Mouse (Mus musculus): ENCODE results near the gene Sspn. TPM values are rescaled to one million over a fixed set of nuclear protein-coding genes. Genes with fewer than 3 reads are reported as not detected.

The Sspn gene
- total and polyA plus RNA-seq, 3 experiments: not detected

DNA sequence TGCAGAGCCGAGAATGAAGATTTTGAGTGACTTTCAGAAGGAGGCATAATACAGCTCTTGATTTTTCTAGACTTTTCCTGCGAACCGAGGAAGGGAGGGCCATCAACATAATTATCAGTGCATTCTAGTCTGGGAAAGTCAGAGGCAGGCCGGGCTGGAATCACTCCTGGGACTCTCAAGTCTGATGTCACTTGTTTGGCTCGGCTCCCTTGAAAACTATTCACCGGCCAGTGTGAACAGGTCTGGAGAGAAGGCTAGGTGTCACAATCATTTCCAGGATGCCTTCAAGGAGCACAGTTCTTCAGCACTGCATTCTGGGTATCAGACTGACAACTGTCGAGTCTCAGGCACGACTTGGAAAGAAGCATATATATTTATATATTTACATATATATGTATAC is 45.2 kb upstream of the Sspn start:
- no peaks in the 10 kb centered on the region for H3K79me2 ChIP-seq (ENCODE audit: control insufficient read depth, insufficient read depth, low read length, poor library complexity)
- no peaks in the 10 kb centered on the region for H3K9me3 ChIP-seq (replicated peaks; ENCODE audit: insufficient read depth, low read length)
- no peak overlapping the region for H3K27ac ChIP-seq (ENCODE audit: control insufficient read depth, low read depth, low read length)
- H3K9ac ChIP-seq (ENCODE audit: control insufficient read depth, low read depth, low read length, poor library complexity, severe bottlenecking): no peak overlapping the region
- H3K36me3 ChIP-seq (ENCODE audit: control insufficient read depth in 1 of 2, insufficient read depth in 2 of 2, low read length in 2 of 2): no peaks in the 10 kb centered on the region; a peak in 1 of 4 replicates
- DNase-seq (ENCODE audit: low read depth, low spot score): no peak
- H3K27me3 ChIP-seq (ENCODE audit: control insufficient read depth in 1 of 2, insufficient read depth in 2 of 2, low read length in 2 of 2): no peaks in the 10 kb centered on the region
- H3K4me1 ChIP-seq (ENCODE audit: control insufficient read depth in 1 of 2, insufficient read depth in 2 of 2, low read length in 2 of 2): peaks cover 0 to 4% of the 10 kb centered on the region in 2 experiments; a peak in 1 of 4 replicates
- TF ChIP-seq SIN3A (IDR thresholded peaks at IDR 0.05; ENCODE audit: low read length) (no peak), NELFE (IDR thresholded peaks at IDR 0.05; ENCODE audit: low read depth, low read length) (no peak), NRF1 (IDR thresholded peaks at IDR 0.05; ENCODE audit: insufficient read depth, low read depth, low read length, poor library complexity, severe bottlenecking) (no peak), CHD1 (IDR thresholded peaks at IDR 0.05; ENCODE audit: low read depth, low read length) (no peak), MYB (IDR thresholded peaks at IDR 0.05; ENCODE audit: low read depth, low read length) (no peak), ZC3H11A (IDR thresholded peaks at IDR 0.05; ENCODE audit: low read depth, low read length) (no peak), MAX (IDR thresholded peaks at IDR 0.05; ENCODE audit: low read length) (no peak), GABPA (IDR thresholded peaks at IDR 0.05; ENCODE audit: low read depth, low read length) (no peak), E2F4 (IDR thresholded peaks at IDR 0.05; ENCODE audit: borderline replicate concordance, low read depth, low read length) (no peak), ETS1 (IDR thresholded peaks at IDR 0.05; ENCODE audit: low read depth, low read length) (no peak), POLR2A (IDR thresholded peaks at IDR 0.05; ENCODE audit: control insufficient read depth in 1 of 2, insufficient read depth in 1 of 2, low read depth in 1 of 2, low read length in 2 of 2, poor library complexity in 1 of 2) (no peak), KAT2A (conservative IDR thresholded peaks at IDR 0.05; ENCODE audit: low read depth, low read length) (no peak), TCF12 (IDR thresholded peaks at IDR 0.05; ENCODE audit: low read depth, low read length) (no peak), USF2 (IDR thresholded peaks at IDR 0.05; ENCODE audit: borderline replicate concordance in 1 of 2, insufficient read depth in 1 of 2, low read depth in 1 of 2, low read length in 2 of 2) (no peak), CTCF (IDR thresholded peaks at IDR 0.05 in 2 of 3, conservative IDR thresholded peaks at IDR 0.05 in 1 of 3; ENCODE audit: control insufficient read depth in 1 of 3, insufficient read depth in 1 of 3, low read depth in 2 of 3, low read length in 3 of 3, poor library complexity in 1 of 3, severe bottlenecking in 1 of 3) (no peak), MAFK (IDR thresholded peaks at IDR 0.05; ENCODE audit: borderline replicate concordance, low read depth, low read length) (no peak), UBTF (IDR thresholded peaks at IDR 0.05; ENCODE audit: borderline replicate concordance, insufficient read depth, low read depth, low read length) (no peak), HCFC1 (IDR thresholded peaks at IDR 0.05; ENCODE audit: low read depth, low read length) (no peak)
- no peak overlapping the region for H3K4me3 ChIP-seq (ENCODE audit: control insufficient read depth in 1 of 2, insufficient read depth in 1 of 2, low read depth in 2 of 2, low read length in 2 of 2)

GRCm38 (mm10) chr6:145887719-145888118 is 43.7 kb upstream of the Sspn start:
- Histone ChIP-seq H3K4me3 (ENCODE audit: control insufficient read depth in 1 of 2, insufficient read depth in 1 of 2, low read depth in 2 of 2, low read length in 2 of 2) (no peak overlapping the region), H3K9me3 (replicated peaks; ENCODE audit: insufficient read depth, low read length) (no peaks in the 10 kb centered on the region), H3K9ac (ENCODE audit: control insufficient read depth, low read depth, low read length, poor library complexity, severe bottlenecking) (no peak overlapping the region), H3K27ac (ENCODE audit: control insufficient read depth, low read depth, low read length) (no peak overlapping the region), H3K36me3 (ENCODE audit: control insufficient read depth in 1 of 2, insufficient read depth in 2 of 2, low read length in 2 of 2) (no peaks in the 10 kb centered on the region; a peak in 1 of 4 replicates), H3K4me1 (ENCODE audit: control insufficient read depth in 1 of 2, insufficient read depth in 2 of 2, low read length in 2 of 2) (peaks cover 0 to 4% of the 10 kb centered on the region in 2 experiments; a peak in 1 of 4 replicates), H3K27me3 (ENCODE audit: control insufficient read depth in 1 of 2, insufficient read depth in 2 of 2, low read length in 2 of 2) (no peaks in the 10 kb centered on the region), H3K79me2 (ENCODE audit: control insufficient read depth, insufficient read depth, low read length, poor library complexity) (no peaks in the 10 kb centered on the region)
- no peak for TF ChIP-seq MAZ (IDR thresholded peaks at IDR 0.05; ENCODE audit: low read depth, low read length)
- no peak for TF ChIP-seq MEF2A (IDR thresholded peaks at IDR 0.05; ENCODE audit: extremely low read depth, insufficient replicate concordance, low read depth, low read length, poor library complexity, severe bottlenecking)
- no peak for TF ChIP-seq UBTF (IDR thresholded peaks at IDR 0.05; ENCODE audit: borderline replicate concordance, insufficient read depth, low read depth, low read length)
- TF ChIP-seq SMC3 (IDR thresholded peaks at IDR 0.05; ENCODE audit: low read depth, low read length): no peak
- no peak for TF ChIP-seq ZKSCAN1 (IDR thresholded peaks at IDR 0.05; ENCODE audit: low read depth, low read length)
- TF ChIP-seq CHD1 (IDR thresholded peaks at IDR 0.05; ENCODE audit: low read depth, low read length): no peak
- no peak for TF ChIP-seq TBP (IDR thresholded peaks at IDR 0.05; ENCODE audit: low read depth, low read length)
- no peak for TF ChIP-seq ELF1 (IDR thresholded peaks at IDR 0.05; ENCODE audit: low read depth, low read length)
- no peak for TF ChIP-seq POLR2A (IDR thresholded peaks at IDR 0.05; ENCODE audit: control insufficient read depth in 1 of 2, insufficient read depth in 1 of 2, low read depth in 1 of 2, low read length in 2 of 2, poor library complexity in 1 of 2)
- TF ChIP-seq POLR2AphosphoS2 (IDR thresholded peaks at IDR 0.05; ENCODE audit: low read length): no peak
- TF ChIP-seq RAD21 (IDR thresholded peaks at IDR 0.05; ENCODE audit: low read depth, low read length): no peak
- no peak for TF ChIP-seq HCFC1 (IDR thresholded peaks at IDR 0.05; ENCODE audit: low read depth, low read length)
- no peak for TF ChIP-seq KAT2A (conservative IDR thresholded peaks at IDR 0.05; ENCODE audit: low read depth, low read length)
- no peak for TF ChIP-seq ZNF384 (IDR thresholded peaks at IDR 0.05; ENCODE audit: low read depth, low read length)
- no peak for TF ChIP-seq ZC3H11A (IDR thresholded peaks at IDR 0.05; ENCODE audit: low read depth, low read length)
- no peak for TF ChIP-seq E2F4 (IDR thresholded peaks at IDR 0.05; ENCODE audit: borderline replicate concordance, low read depth, low read length)
- no peak for TF ChIP-seq GABPA (IDR thresholded peaks at IDR 0.05; ENCODE audit: low read depth, low read length)
- no peak for TF ChIP-seq CHD2 (IDR thresholded peaks at IDR 0.05; ENCODE audit: low read length)
- TF ChIP-seq ETS1 (IDR thresholded peaks at IDR 0.05; ENCODE audit: low read depth, low read length): no peak
- no peak for TF ChIP-seq RCOR1 (IDR thresholded peaks at IDR 0.05; ENCODE audit: low read depth, low read length)
- no peak for DNase-seq (ENCODE audit: low read depth, low spot score)

Data from MEL (cell line).